Comparison of ENCODE assay signal across 8 mouse cellular contexts in the genomic region with DNA sequence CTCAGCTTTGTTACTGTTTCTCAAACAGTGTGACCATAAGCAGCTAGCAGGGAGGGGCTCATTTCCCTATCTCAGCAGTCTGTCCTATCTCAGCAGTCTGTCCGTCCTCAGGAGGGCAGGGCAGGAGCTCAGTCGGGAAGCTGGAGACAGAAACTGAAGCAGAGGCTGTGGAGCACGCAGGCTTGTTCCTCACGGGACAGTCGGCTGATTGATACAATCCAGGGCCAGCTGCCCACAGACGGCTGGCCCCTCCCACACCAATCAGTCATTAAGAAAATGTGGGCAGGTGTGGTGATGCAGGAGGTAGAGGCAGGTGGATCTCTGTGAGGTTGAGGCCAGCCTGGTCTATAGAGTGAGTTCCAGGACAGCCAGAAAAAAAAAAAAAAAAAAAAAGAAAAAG. TPM values are rescaled to one million over a fixed set of nuclear protein-coding genes. Genes with fewer than 3 reads are reported as not detected.
DNase-seq lines count a peak whose midpoint lies in the region; ATAC-seq and TF ChIP-seq lines count a peak whose summit lies in the region.

No protein-coding gene starts in this region.

- DNase-seq in frontal cortex, postnatal 14 days (ENCODE audit: low spot score in 2 of 2): peak; percentile 2 to 3
- DNase-seq in cerebellum, postnatal 36 days: peak; percentile 1
- peak; percentile 82 for DNase-seq in liver
- no peak for DNase-seq in thymus, adult 2 months

- no peak for TF ChIP-seq POLR2A in thymus, adult 2 months (IDR thresholded peaks at IDR 0.05; ENCODE audit: control insufficient read depth, extremely low read depth, insufficient read depth, low read length, poor library complexity)

- no peak for ATAC-seq in frontal cortex, adult (ENCODE audit: low TSS enrichment)
- ATAC-seq in midbrain, embryonic 13.5 days: 0 out of 2 replicates have a peak, but pooled peaks have one; percentile 11
- ATAC-seq in midbrain, embryonic 15.5 days (replicated peaks): no peak
- ATAC-seq in neural tube, embryonic 15.5 days (ENCODE audit: low FRiP score): no peak

- 39% methylated on average over 6 of the region's 6 CpGs for WGBS in midbrain, embryonic 13.5 days
- 38% methylated on average over 6 of the region's 6 CpGs for WGBS in midbrain, embryonic 15.5 days
- 14% methylated on average over 6 of the region's 6 CpGs for WGBS in neural tube, embryonic 15.5 days
- whole genome bisulfite sequencing in thymus, adult 2 months: 64% methylated on average over 6 of the region's 6 CpGs

- no peaks in the 10 kb centered on the region for H3K27me3 ChIP-seq in midbrain, embryonic 13.5 days
- no peaks in the 10 kb centered on the region for H3K27me3 ChIP-seq in midbrain, embryonic 15.5 days (replicated peaks)
- H3K27me3 ChIP-seq in neural tube, embryonic 15.5 days (replicated peaks): no peaks in the 10 kb centered on the region
- no peaks in the 10 kb centered on the region for H3K27me3 ChIP-seq in thymus, adult 2 months (ENCODE audit: control insufficient read depth, insufficient read depth, low read length)

- no peak overlapping the region for H3K27ac ChIP-seq in midbrain, embryonic 13.5 days
- no peak overlapping the region for H3K27ac ChIP-seq in midbrain, embryonic 15.5 days
- H3K27ac ChIP-seq in neural tube, embryonic 15.5 days (replicated peaks): no peak overlapping the region
- H3K27ac ChIP-seq in thymus, adult 2 months (ENCODE audit: control insufficient read depth, insufficient read depth, low read length): no peak overlapping the region

- H3K9ac ChIP-seq in midbrain, embryonic 13.5 days (replicated peaks): no peak overlapping the region
- H3K9ac ChIP-seq in midbrain, embryonic 15.5 days: no peak overlapping the region
- H3K9ac ChIP-seq in neural tube, embryonic 15.5 days (replicated peaks): no peak overlapping the region

- H3K4me2 ChIP-seq in midbrain, embryonic 13.5 days (replicated peaks): no peak overlapping the region
- no peak overlapping the region for H3K4me2 ChIP-seq in midbrain, embryonic 15.5 days
- no peak overlapping the region for H3K4me2 ChIP-seq in neural tube, embryonic 15.5 days

- H3K4me1 ChIP-seq in midbrain, embryonic 13.5 days (replicated peaks): peaks cover 4% of the 10 kb centered on the region; the same call in 1 of the 2 replicates
- H3K4me1 ChIP-seq in midbrain, embryonic 15.5 days: no peaks in the 10 kb centered on the region
- H3K4me1 ChIP-seq in neural tube, embryonic 15.5 days: peaks cover 3% of the 10 kb centered on the region; the same call in 1 of the 2 replicates
- no peaks in the 10 kb centered on the region for H3K4me1 ChIP-seq in thymus, adult 2 months (replicated peaks; ENCODE audit: control insufficient read depth, insufficient read depth, low read length)

- no peaks in the 10 kb centered on the region for H3K36me3 ChIP-seq in midbrain, embryonic 13.5 days
- no peaks in the 10 kb centered on the region for H3K36me3 ChIP-seq in midbrain, embryonic 15.5 days (replicated peaks)
- no peaks in the 10 kb centered on the region for H3K36me3 ChIP-seq in neural tube, embryonic 15.5 days
- no peaks in the 10 kb centered on the region for H3K36me3 ChIP-seq in thymus, adult 2 months (ENCODE audit: control insufficient read depth, insufficient read depth, low read length)

- H3K9me3 ChIP-seq in midbrain, embryonic 13.5 days: no peaks in the 10 kb centered on the region
- no peaks in the 10 kb centered on the region for H3K9me3 ChIP-seq in midbrain, embryonic 15.5 days
- H3K9me3 ChIP-seq in neural tube, embryonic 15.5 days (replicated peaks): no peaks in the 10 kb centered on the region

- no peak for TF ChIP-seq CTCF in thymus, adult 2 months (IDR thresholded peaks at IDR 0.05; ENCODE audit: borderline replicate concordance, control insufficient read depth, extremely low read depth, insufficient read depth, low read length, poor library complexity)

- H3K4me3 ChIP-seq in midbrain, embryonic 13.5 days (replicated peaks): no peak overlapping the region
- H3K4me3 ChIP-seq in midbrain, embryonic 15.5 days: no peak overlapping the region
- no peak overlapping the region for H3K4me3 ChIP-seq in neural tube, embryonic 15.5 days (replicated peaks)
- no peak overlapping the region for H3K4me3 ChIP-seq in thymus, adult 2 months (ENCODE audit: control insufficient read depth, insufficient read depth, low read length)

RNA-seq across cellular contexts. Expression of gene Ptgis, which starts 52.5 kb away (rescaled TPM):
- polyA plus RNA-seq in midbrain, embryonic 13.5 days (2015; fragmentation: Nextera tagmentation; extraction: Ambion mirVana): 4.0 and 4.5 TPM in 2 replicates
- 4.3 and 4.8 TPM in 2 replicates for polyA plus RNA-seq in midbrain, embryonic 15.5 days (2015; fragmentation: Nextera tagmentation; extraction: Ambion mirVana)
- 5.6 and 6.7 TPM in 2 replicates for polyA plus RNA-seq in neural tube, embryonic 15.5 days (2015; fragmentation: Nextera tagmentation; extraction: Ambion mirVana)
- polyA plus RNA-seq in thymus, adult 2 months (2012; rRNA removed): 6.1 and 9.9 TPM in 2 replicates

RNA-seq across cellular contexts. Expression of gene B4galt5, which starts 56.1 kb away (rescaled TPM):
- 10.6 and 11.2 TPM in 2 replicates for polyA plus RNA-seq in midbrain, embryonic 13.5 days (2015; fragmentation: Nextera tagmentation; extraction: Ambion mirVana)
- 28.3 and 31.8 TPM in 2 replicates for polyA plus RNA-seq in midbrain, embryonic 15.5 days (2015; fragmentation: Nextera tagmentation; extraction: Ambion mirVana)
- polyA plus RNA-seq in neural tube, embryonic 15.5 days (2015; fragmentation: Nextera tagmentation; extraction: Ambion mirVana): 19.9 and 28.4 TPM in 2 replicates
- 10.9 and 14.2 TPM in 2 replicates for polyA plus RNA-seq in thymus, adult 2 months (2012; rRNA removed)
